Mouse (Mus musculus): ENCODE measurements around the gene Rabgef1. TPM values are rescaled to one million over a fixed set of nuclear protein-coding genes. Genes with fewer than 3 reads are reported as not detected.
A peak's percentile ranks its signal among the peaks of the same experiment; 100 is the strongest.

Rabgef1 gene
- total and polyA plus RNA-seq, 3 experiments, result 20.1 to 34.4 (median 26.4) TPM

DNA sequence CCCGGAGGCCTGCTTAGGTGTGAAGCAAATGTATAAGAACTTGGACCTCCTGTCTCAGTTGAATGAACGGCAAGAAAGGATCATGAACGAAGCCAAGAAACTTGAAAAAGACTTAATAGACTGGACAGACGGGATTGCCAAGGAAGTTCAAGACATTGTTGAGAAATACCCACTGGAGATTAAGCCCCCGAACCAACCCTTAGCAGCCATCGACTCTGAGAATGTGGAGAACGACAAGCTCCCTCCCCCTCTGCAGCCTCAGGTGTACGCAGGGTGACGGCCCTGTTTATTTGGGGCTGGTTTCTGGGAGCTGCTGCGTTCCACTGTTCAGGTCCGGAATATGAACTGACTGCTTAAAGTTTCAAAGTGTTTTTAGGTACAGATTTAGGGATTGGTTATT, 41.4 kb downstream of the Rabgef1 start:
- Histone ChIP-seq H3K9ac (ENCODE audit: insufficient read depth, low read depth) (no peak overlapping the region), H3K27ac (ENCODE audit: insufficient read depth, low read depth) (no peak overlapping the region), H3K4me3 (replicated peaks in 1 of 3; ENCODE audit: low read depth in 2 of 3, low read length in 2 of 3, poor library complexity in 1 of 3) (no peak overlapping the region), H3K27me3 (replicated peaks) (no peaks in the 10 kb centered on the region), H3K4me1 (ENCODE audit: control insufficient read depth in 1 of 2, insufficient read depth in 2 of 2) (no peaks in the 10 kb centered on the region), H3K36me3 (replicated peaks in 1 of 2; ENCODE audit: control insufficient read depth in 1 of 2, insufficient read depth in 1 of 2, low read length in 1 of 2) (peaks cover 52 to 73% of the 10 kb centered on the region in 2 experiments), H3K4me2 (ENCODE audit: insufficient read depth, low read depth, poor library complexity, severe bottlenecking) (no peak overlapping the region), H3K79me2 (replicated peaks; ENCODE audit: control insufficient read depth, extremely low read depth, insufficient read depth, poor library complexity, severe bottlenecking) (no peaks in the 10 kb centered on the region), H3K9me3 (replicated peaks; ENCODE audit: low read length) (no peaks in the 10 kb centered on the region)
- in situ Hi-C loops (cut with MboI; ENCODE audit: low pct_ligation_motif_present, low pct_unique_long_range_greater_than_20kb, low sequenced_read_pairs), result no loop called here
- no peak for DNase-seq (ENCODE audit: extremely low read depth)
- dilution Hi-C loops (cut with MboI; ENCODE audit: extremely low pct_ligation_motif_present, extremely low pct_unique_long_range_greater_than_20kb, low sequenced_read_pairs), result no loop called here
- TF ChIP-seq CTCF (conservative IDR thresholded peaks at IDR 0.05 in 1 of 2, IDR thresholded peaks at IDR 0.05 in 1 of 2; ENCODE audit: low read depth in 2 of 2, low read length in 2 of 2), result no peak
- TF ChIP-seq POLR2AphosphoS2 (IDR thresholded peaks at IDR 0.05; ENCODE audit: low read depth, low read length), result no peak
- TF ChIP-seq RAD21 (IDR thresholded peaks at IDR 0.05; ENCODE audit: low read depth, low read length), result no peak
- TF ChIP-seq USF2 (conservative IDR thresholded peaks at IDR 0.05; ENCODE audit: low read depth, low read length), result no peak

DNA sequence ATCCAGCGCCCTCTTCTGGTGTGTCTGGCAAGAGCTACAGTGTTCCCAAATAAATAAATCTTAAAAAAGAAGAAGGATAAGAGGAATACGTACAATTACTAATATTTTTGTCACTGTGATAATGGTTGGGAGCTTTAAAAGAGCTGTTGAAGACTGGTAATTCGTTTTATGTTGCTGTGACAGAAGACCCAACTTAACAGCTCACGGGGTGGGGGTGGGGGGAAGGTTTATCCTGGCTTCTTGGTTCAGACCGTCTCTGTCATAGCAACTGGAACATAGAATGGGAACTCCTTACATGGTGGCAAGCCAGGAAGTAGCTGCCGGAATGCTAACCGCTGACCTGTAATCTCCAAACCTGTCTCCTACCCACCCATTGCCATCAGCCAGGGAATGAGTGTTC, 45.2 kb downstream of the Rabgef1 start, which contains the start of gene Tmem248:
Gene Tmem248 (plus strand): TSS at position 301 of the 400 bp plus-strand sequence.
- no peaks in the 10 kb centered on the region for H3K27me3 ChIP-seq (replicated peaks)
- no peak within 1 kb of the TSS for H3K9ac ChIP-seq (ENCODE audit: insufficient read depth, low read depth)
- in situ Hi-C loops (cut with MboI; ENCODE audit: low pct_ligation_motif_present, low pct_unique_long_range_greater_than_20kb, low sequenced_read_pairs), result no loop called here
- H3K27ac ChIP-seq (ENCODE audit: insufficient read depth, low read depth), result no peak within 1 kb of the TSS
- TF ChIP-seq CTCF (conservative IDR thresholded peaks at IDR 0.05 in 1 of 2, IDR thresholded peaks at IDR 0.05 in 1 of 2; ENCODE audit: low read depth in 2 of 2, low read length in 2 of 2), result peak in 1 of 2 experiments; percentile 34; a peak in 2 of 4 replicates
- no peak for TF ChIP-seq MEF2A (IDR thresholded peaks at IDR 0.05; ENCODE audit: borderline replicate concordance, low read depth, low read length)
- TF ChIP-seq BHLHE40 (IDR thresholded peaks at IDR 0.05; ENCODE audit: low read depth, low read length), result no peak
- H3K36me3 ChIP-seq (replicated peaks in 1 of 2; ENCODE audit: control insufficient read depth in 1 of 2, insufficient read depth in 1 of 2, low read length in 1 of 2), result peaks cover 19 to 41% of the 10 kb centered on the region in 2 experiments
- no peak within 1 kb of the TSS for H3K4me2 ChIP-seq (ENCODE audit: insufficient read depth, low read depth, poor library complexity, severe bottlenecking)
- H3K9me3 ChIP-seq (replicated peaks; ENCODE audit: low read length), result no peaks in the 10 kb centered on the region
- DNase-seq (ENCODE audit: extremely low read depth), result no peak
- H3K4me3 ChIP-seq (replicated peaks in 1 of 3; ENCODE audit: low read depth in 2 of 3, low read length in 2 of 3, poor library complexity in 1 of 3), result no peak within 1 kb of the TSS
- no peaks in the 10 kb centered on the region for H3K79me2 ChIP-seq (replicated peaks; ENCODE audit: control insufficient read depth, extremely low read depth, insufficient read depth, poor library complexity, severe bottlenecking)
- dilution Hi-C loops (cut with MboI; ENCODE audit: extremely low pct_ligation_motif_present, extremely low pct_unique_long_range_greater_than_20kb, low sequenced_read_pairs), result no loop called here
- peaks cover 0 to 7% of the 10 kb centered on the region in 2 experiments; a peak in 2 of 4 replicates for H3K4me1 ChIP-seq (ENCODE audit: control insufficient read depth in 1 of 2, insufficient read depth in 2 of 2)

DNA sequence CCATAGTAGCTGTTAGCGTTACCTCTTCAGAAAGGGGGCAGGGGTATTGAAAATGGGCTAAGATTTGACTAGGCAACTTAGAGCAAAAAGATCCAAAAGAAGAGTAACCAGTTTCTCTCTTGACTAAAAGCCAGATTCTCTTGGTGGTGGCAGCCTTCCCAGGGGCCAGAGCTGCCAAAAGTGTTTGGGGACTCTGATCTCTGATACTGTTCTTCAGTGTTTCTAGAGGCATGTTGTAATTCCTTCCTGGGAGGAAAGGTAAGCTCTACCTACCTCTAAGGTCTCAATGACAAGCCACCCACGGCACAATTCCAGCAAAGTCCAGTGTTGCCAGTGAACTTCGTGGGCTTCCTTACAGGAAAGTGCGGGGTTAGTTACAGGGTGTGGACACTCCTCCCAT, 45.8 kb downstream of the Rabgef1 start:
- DNase-seq (ENCODE audit: extremely low read depth), result no peak
- Histone ChIP-seq H3K9me3 (replicated peaks; ENCODE audit: low read length) (no peaks in the 10 kb centered on the region), H3K4me3 (replicated peaks in 1 of 3; ENCODE audit: low read depth in 2 of 3, low read length in 2 of 3, poor library complexity in 1 of 3) (no peak overlapping the region), H3K36me3 (replicated peaks in 1 of 2; ENCODE audit: control insufficient read depth in 1 of 2, insufficient read depth in 1 of 2, low read length in 1 of 2) (peaks cover 14 to 36% of the 10 kb centered on the region in 2 experiments), H3K79me2 (replicated peaks; ENCODE audit: control insufficient read depth, extremely low read depth, insufficient read depth, poor library complexity, severe bottlenecking) (peaks cover 2% of the 10 kb centered on the region), H3K27me3 (replicated peaks) (no peaks in the 10 kb centered on the region), H3K4me1 (ENCODE audit: control insufficient read depth in 1 of 2, insufficient read depth in 2 of 2) (peaks cover 0 to 7% of the 10 kb centered on the region in 2 experiments; a peak in 2 of 4 replicates), H3K9ac (ENCODE audit: insufficient read depth, low read depth) (no peak overlapping the region), H3K4me2 (ENCODE audit: insufficient read depth, low read depth, poor library complexity, severe bottlenecking) (no peak overlapping the region), H3K27ac (ENCODE audit: insufficient read depth, low read depth) (no peak overlapping the region)
- in situ Hi-C loops (cut with MboI; ENCODE audit: low pct_ligation_motif_present, low pct_unique_long_range_greater_than_20kb, low sequenced_read_pairs), result no loop called here
- TF ChIP-seq HCFC1 (IDR thresholded peaks at IDR 0.05; ENCODE audit: low read depth, low read length) (no peak), EP300 (IDR thresholded peaks at IDR 0.05; ENCODE audit: low read length) (no peak), ETS1 (conservative IDR thresholded peaks at IDR 0.05; ENCODE audit: low read depth, low read length) (no peak), TBP (conservative IDR thresholded peaks at IDR 0.05; ENCODE audit: low read depth, low read length) (no peak), PAX5 (IDR thresholded peaks at IDR 0.05; ENCODE audit: low read length) (no peak), MYC (IDR thresholded peaks at IDR 0.05; ENCODE audit: low read depth, low read length) (no peak), SIN3A (IDR thresholded peaks at IDR 0.05; ENCODE audit: low read length) (no peak), JUN (IDR thresholded peaks at IDR 0.05; ENCODE audit: insufficient read depth, low read depth, low read length) (no peak), RAD21 (IDR thresholded peaks at IDR 0.05; ENCODE audit: low read depth, low read length) (no peak), CHD1 (IDR thresholded peaks at IDR 0.05; ENCODE audit: low read depth, low read length) (no peak), UBTF (IDR thresholded peaks at IDR 0.05; ENCODE audit: low read depth, low read length) (no peak), MXI1 (IDR thresholded peaks at IDR 0.05; ENCODE audit: low read depth, low read length) (no peak), USF2 (conservative IDR thresholded peaks at IDR 0.05; ENCODE audit: low read depth, low read length) (no peak), USF1 (IDR thresholded peaks at IDR 0.05; ENCODE audit: low read depth, low read length) (no peak), NRF1 (IDR thresholded peaks at IDR 0.05; ENCODE audit: low read depth, low read length) (no peak), RCOR1 (conservative IDR thresholded peaks at IDR 0.05; ENCODE audit: low read depth, low read length) (no peak), POLR2AphosphoS2 (IDR thresholded peaks at IDR 0.05; ENCODE audit: low read depth, low read length) (no peak), SMC3 (IDR thresholded peaks at IDR 0.05; ENCODE audit: low read depth, low read length) (no peak)
- dilution Hi-C loops (cut with MboI; ENCODE audit: extremely low pct_ligation_motif_present, extremely low pct_unique_long_range_greater_than_20kb, low sequenced_read_pairs), result no loop called here
